Mouse (Mus musculus) adrenal gland, adult 2 months (tissue): ENCODE measurements around the gene Rtp2. TPM values are rescaled to one million over a fixed set of nuclear protein-coding genes. Genes with fewer than 3 reads are reported as not detected.
A peak's percentile ranks its signal among the peaks of the same experiment; 100 is the strongest.
"Not testable (repeated sequence)": the region's sequence is repeated elsewhere in the genome, so short reads cannot be mapped to it uniquely, and the experiment has no call there.

Source experiments
- DNase-seq: peaks from one replicate; pipeline ENCODE4 v3.0.0; 2021
- polyA plus RNA-seq: library from polyadenylated mRNA; depleted of rRNA; stranded (reverse); fragments of >200 nt; gene quantifications from 2 replicates; pipeline ENCODE4 v1.2.3, GENCODE M21; 2012
- total RNA-seq, 2 experiments: library from RNA; stranded (reverse); gene quantifications; 2 replicates each; pipeline ENCODE4 v1.2.3; 2021

Gene Rtp2
- total and polyA plus RNA-seq, 3 experiments = not detected

DNA sequence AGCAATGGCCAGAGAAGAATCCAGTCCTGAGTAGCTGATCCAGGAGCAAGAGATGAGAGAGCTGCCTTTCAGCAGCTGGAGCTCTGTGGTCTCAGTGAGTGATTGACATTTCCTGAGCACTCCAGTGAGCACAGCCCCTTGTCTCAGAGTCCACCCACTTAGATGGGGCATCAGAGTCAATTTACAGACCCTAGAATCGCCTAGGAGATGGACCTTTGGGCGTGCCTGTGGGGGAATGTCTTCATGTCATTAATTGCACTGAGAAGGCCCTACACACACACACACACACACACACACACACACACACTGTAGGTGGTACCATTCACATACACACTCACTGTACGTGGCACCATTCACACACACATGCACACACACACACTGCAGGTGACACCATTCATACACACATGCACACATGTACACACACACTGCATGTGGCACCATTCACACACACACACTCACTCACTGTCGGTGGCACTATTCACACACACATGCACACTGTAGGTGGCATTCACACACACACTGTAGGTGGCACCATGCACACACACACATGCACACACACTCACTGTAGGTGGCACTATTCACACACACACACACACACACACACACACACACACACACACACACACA is 20.0 kb upstream of the Rtp2 start:
- DNase-seq = no peak

DNA sequence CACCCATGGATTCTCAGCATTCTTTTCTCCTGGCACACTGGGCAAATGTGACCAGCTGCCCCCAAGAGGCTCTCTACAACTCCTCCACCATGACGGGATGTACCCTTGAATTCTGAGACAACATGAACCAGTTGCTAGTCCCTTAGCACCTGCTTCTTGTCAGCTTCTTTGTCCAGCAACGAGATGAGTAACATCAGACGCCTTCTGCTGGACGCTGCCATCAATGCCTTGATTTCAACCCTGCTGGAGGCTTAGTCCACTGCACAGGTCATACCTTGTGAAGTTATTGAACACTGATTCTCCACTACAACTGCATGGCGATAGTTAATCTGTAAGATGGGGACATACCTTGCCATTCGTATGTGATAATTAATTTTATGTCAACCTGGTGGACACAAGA is 15.5 kb upstream of the Rtp2 start:
- no peak for DNase-seq

- no peak for DNase-seq
Observed at GRCm38 (mm10) chr16:23944801-23945200, 12.6 kb upstream of the Rtp2 start.

- no peak for DNase-seq
Observed at GRCm38 (mm10) chr16:23934397-23934796, 2.2 kb upstream of the Rtp2 start.

DNA sequence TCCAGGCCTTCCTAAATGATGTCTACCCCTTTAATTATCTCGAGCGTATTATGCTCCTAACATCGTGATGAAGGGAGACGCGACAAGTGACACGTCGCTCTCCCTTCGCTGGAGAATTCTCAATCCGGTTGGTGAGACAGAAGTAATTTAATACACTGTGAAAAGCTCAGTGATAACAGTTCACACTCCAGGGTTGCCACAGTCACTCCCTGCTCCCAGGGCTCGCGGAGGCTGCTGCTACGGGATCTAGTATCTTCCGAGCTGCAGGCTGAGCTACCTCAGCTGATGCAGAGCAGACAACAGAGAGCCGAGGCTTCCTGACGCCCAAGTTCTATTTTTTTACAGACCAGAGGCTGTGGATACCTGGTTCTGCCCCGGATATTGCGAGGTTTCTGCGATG is 919 bp downstream of the Rtp2 start:
- no peak for DNase-seq

GRCm38 (mm10) chr16:23930426-23931073 is 1.6 kb downstream of the Rtp2 start:
- DNase-seq = no peak

DNA sequence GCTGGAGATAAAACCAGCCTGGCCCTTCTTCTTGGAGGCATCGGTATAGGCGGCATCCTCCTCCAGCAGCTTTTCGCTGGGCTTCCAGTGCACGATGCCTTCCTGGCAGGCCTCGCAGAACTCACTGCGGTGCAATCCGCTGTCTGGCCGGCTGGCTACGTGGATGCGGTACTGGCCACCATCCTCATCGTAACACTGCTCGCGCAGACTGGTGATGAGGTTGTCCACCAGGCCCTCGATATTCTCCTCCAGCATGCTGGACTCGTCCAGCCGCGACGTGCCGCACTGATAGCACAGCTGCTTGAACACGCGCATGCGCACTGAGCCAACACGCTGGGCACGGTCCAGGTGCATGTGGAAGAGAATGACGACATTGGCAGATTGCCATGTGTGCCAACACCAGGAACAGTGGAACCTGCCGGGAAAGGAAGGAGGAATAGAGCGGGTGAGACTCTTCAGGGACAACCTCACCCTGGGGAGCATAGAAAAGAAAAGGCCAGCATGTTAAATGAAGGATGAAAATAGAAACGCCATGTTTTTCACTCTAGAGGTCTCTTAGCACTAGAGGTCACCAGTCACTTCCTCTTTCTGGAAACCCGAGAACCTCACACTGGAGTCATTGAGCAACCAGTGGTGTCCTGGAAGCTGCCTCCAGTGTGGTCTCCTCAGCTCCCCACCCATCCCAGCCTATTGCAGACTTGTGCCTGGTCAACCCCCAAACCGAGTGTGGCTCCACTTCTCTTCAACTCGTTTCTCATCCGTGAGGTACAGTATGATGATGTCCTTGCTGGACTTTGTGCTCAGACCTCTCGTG is 4.7 kb downstream of the Rtp2 start:
- no peak for DNase-seq

DNA sequence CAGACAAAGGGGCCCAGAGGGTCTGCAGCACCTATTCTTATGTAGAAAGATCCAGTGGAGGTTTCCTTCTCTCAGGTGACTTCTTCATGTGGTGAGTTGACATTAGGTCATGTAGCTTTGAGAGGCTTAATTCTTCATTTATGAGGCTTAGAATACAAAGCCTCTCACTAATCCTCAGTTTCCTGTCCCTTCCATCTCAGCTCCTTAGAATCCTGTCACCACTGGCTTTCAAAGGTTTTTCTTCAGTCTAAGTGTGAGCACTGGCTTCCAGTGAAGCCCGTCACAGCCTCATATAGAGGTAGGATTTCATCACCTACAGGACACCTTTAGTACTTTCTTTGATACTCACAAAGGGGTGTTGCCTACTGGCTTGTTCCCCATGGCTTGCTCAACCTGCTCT is 9.3 kb downstream of the Rtp2 start:
- no peak for DNase-seq

- no peak for DNase-seq
Observed at GRCm38 (mm10) chr16:23921697-23922096, 10.5 kb downstream of the Rtp2 start.

- no peak for DNase-seq
Observed at GRCm38 (mm10) chr16:23919418-23919817, 12.8 kb downstream of the Rtp2 start.

- DNase-seq = no peak
Observed at GRCm38 (mm10) chr16:23913401-23913800, 18.8 kb downstream of the Rtp2 start.

DNA sequence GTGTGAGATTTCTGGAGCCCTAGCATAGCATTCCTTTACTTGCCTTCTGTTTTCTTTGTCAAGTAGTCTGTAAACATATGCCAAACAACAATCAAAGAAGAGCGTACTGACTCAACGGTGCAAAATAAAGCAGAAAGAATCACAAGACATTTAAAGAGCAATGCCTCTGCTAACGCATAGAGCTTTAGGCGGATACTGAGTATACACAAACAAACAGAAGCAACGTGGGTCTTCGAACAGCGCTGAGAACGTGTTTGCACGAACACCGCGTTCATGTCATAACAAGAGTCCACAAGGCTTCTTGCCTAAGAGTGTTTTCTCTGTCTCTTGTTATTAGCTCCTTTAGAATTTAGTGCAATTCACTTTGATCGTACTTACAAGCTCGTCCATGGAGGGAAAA is 19.5 kb downstream of the Rtp2 start:
- DNase-seq = no peak

DNA sequence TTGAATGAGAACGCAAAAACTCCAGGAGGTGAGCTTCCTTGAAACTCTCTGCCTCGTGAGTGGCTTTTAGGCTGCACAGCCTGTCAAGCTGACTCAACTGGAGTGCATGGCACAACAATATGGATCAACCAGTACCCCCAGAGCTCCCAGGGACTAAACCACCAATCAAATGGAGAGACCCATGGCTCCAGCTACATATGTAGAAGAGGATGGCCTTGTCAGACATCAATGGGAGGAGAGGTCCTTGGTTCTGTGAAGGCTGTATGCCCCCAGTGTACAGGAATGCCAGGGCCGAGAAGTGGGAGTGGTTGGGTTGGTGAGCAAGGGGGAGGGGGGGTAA is 23.2 kb downstream of the Rtp2 start:
- not testable (repeated sequence) for DNase-seq

DNA sequence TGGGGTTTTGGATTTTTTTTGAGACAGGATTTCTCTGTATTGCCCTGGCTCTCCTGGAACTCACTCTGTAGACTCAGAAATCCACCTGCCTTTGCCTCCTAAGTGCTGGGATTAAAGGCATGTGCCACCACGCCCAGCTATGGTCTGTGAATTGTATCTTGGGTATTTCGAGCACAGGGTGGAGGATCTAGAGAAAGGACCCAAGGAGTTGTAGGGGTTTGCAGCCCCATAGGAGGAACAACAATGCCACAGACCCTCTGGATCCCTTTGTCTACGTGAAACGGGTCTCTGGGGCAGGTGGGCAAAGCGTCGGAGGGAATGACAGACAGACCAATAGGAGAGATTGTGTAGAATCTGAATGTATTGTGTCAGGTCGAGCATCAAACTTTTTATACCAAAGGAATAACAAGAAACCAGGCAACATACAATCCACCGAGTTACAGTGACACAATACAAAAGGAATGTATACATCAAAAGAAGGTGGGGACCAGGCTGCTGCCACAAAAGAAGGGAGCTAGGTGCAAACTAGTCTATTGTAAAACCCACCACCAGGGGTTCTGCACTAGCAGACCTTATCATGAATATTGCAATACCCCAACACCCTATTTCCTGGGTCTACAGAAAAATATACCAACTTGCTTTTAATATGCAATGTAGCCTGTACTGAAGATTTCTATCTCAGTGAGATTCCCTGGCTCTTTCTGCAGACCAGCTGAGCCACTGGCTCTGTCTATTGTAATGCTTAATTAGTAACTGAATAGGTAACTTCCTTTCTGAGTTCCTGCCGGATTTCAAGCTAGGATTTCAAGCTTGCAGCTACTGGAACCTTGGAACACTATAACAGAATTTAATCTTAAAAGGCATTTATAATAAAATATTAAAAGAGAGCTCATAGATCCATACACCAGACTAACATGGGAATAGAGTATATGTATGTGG is 23.8 kb downstream of the Rtp2 start:
- DNase-seq = not testable (repeated sequence)

GRCm38 (mm10) chr16:23906586-23906985 is 25.6 kb downstream of the Rtp2 start:
- not testable (repeated sequence) for DNase-seq

DNA sequence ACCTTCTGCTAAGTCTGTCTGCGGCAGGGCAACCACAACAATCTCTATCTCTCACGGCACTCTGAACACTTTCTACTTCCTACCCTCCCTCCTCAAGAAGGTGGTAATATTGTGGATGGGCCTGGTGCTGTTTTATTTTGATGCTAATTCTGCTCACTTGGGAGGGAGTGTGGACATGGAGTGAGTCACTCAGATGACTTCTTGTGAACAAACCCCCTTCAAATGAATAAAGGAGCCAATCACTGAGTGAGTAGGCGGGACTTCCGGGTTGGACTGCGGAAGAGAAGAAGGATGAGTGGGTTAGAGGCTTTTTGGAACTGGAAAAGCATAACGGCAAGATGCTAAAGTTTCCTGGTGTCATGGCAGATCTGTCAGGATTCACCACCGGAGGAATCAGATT is 30.8 kb downstream of the Rtp2 start:
- DNase-seq = no peak

DNA sequence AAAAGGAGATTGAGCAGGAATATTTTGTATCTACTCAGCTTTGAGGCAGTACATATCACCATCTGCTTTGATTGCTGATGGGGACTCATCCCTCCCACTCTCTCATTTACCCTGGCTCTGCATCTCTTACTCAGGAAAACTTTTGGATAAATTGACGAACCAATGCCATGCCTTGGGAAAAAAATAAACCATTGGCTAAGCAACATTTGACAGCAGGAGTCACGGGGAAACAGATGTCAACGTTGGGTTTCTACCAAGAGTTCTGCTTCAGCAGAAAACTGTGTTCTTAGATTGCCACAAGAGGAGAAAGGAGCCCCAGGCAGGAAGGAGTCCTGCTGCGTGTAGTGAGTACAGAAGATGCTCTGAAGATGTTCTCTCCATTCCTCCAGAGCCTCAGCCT is 32.1 kb downstream of the Rtp2 start:
- DNase-seq = no peak

- peak; percentile 82 for DNase-seq
Observed at GRCm38 (mm10) chr16:23898840-23899239, 33.4 kb downstream of the Rtp2 start.

DNA sequence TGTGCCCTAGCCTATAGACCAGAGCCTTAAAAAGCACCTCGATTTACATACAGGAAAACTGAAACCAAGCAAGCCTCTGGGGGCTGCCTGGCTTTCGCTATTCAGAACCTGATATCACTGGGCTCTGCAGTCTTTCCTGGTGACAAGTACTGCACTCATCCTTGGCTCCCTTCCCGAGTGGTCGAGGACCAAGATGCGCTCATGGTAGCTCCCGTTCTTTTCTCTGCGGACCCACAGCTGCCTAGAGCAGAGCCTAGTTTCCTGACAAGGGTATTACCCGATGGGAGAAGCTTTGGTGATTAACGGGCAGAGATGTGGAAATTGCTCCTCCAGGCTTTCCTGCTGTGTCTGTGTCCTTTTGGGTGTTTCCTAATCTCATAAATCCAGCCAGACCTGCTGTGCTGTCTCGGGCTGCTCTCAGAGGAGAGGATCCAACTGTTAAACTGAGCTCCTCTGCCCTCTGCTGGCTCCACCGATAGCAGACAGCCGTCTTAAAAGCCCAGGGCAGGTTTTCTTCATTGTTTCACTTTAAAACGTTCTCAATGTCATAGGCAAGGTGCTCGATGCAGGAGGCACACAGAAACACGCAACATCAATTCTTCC is 34.1 kb downstream of the Rtp2 start:
- DNase-seq = peak; percentile 88

DNA sequence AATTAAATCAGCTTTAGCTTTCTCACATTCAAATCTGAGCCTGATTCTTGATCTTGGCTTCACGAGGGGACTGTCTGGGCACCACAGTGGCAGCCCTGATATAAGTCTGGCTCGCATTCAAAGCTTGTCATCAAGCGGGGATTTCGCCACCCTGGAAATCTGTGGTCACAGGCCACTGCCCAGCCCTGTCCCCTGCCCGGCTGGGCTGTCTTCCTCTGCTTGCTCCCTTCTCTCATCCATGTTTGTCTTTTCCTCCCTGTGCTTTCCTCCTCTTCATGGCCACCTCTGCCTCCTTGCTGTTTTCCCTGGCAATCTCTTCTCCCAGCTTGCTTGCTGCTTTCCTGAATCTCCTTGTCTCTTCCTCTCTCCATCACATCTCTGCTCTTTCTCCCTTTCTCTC is 34.7 kb downstream of the Rtp2 start:
- DNase-seq = peak; percentile 60

DNA sequence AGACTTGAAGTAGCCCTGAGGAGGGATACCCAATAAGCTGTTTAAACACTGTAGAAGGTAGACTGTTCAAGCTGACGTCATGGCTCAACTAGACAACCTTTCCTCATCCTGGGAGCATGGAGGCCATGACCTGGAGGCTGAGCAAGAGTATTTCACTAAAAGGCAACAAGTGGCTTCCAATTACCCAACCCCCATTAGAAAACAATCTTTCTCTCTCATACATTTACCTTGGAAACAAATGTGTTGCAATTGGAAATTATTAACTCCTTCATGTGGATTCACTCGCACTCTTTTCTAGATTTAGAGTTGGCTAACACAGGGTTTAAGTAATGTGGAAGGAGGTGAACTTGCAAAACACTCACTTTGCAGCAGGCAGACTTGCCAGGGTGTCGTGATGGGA is 37.1 kb downstream of the Rtp2 start:
- no peak for DNase-seq

GRCm38 (mm10) chr16:23890636-23891035 is 41.6 kb downstream of the Rtp2 start, which contains the start of gene Sst:
Sst (minus strand) TSS chr16:23890958.
- no peak for DNase-seq
